8 mouse cellular contexts compared by ENCODE assay signal in genomic region chr11:100408076-100408834, GRCm38 (mm10). TPM values are rescaled to one million over a fixed set of nuclear protein-coding genes. Genes with fewer than 3 reads are reported as not detected.
DNase-seq lines count a peak whose midpoint lies in the region; ATAC-seq and TF ChIP-seq lines count a peak whose summit lies in the region.

No protein-coding gene starts in this region.

- no peak overlapping the region for H3K27ac ChIP-seq in bone marrow macrophage, adult 2 months (ENCODE audit: insufficient read depth, low read depth, low read length)
- no peak overlapping the region for H3K27ac ChIP-seq in forebrain, embryonic 14.5 days (ENCODE audit: low read depth, low read length)
- H3K27ac ChIP-seq in hindbrain, postnatal 0 days: no peak overlapping the region
- H3K27ac ChIP-seq in liver, embryonic 13.5 days: no peak overlapping the region

- TF ChIP-seq CTCF in bone marrow macrophage, adult 2 months (IDR thresholded peaks at IDR 0.05; ENCODE audit: low read depth, low read length): peak; percentile 79
- TF ChIP-seq CTCF in hindbrain, postnatal 0 days (IDR thresholded peaks at IDR 0.05; ENCODE audit: low read depth): peak; percentile 77

- no peak overlapping the region for H3K9ac ChIP-seq in forebrain, embryonic 14.5 days (ENCODE audit: low read length)
- H3K9ac ChIP-seq in hindbrain, postnatal 0 days (replicated peaks; ENCODE audit: low read length): no peak overlapping the region
- no peak overlapping the region for H3K9ac ChIP-seq in liver, embryonic 13.5 days

- TF ChIP-seq POLR2A in bone marrow macrophage, adult 2 months (IDR thresholded peaks at IDR 0.05; ENCODE audit: borderline replicate concordance, low read depth, low read length): no peak

- no peak overlapping the region for H3K4me2 ChIP-seq in forebrain, embryonic 14.5 days (ENCODE audit: low read length)
- no peak overlapping the region for H3K4me2 ChIP-seq in hindbrain, postnatal 0 days (ENCODE audit: low read depth, low read length)
- no peak overlapping the region for H3K4me2 ChIP-seq in liver, embryonic 13.5 days

- H3K4me3 ChIP-seq in bone marrow macrophage, adult 2 months (ENCODE audit: insufficient read depth, low read length): no peak overlapping the region
- no peak overlapping the region for H3K4me3 ChIP-seq in forebrain, embryonic 14.5 days (ENCODE audit: low read depth, low read length)
- no peak overlapping the region for H3K4me3 ChIP-seq in hindbrain, postnatal 0 days (ENCODE audit: low read length)
- no peak overlapping the region for H3K4me3 ChIP-seq in liver, embryonic 13.5 days (replicated peaks)

- ATAC-seq in forebrain, embryonic 14.5 days: no peak
- ATAC-seq in hindbrain, postnatal 0 days: 0 out of 2 replicates have a peak, but pooled peaks have one; percentile 46
- ATAC-seq in liver, embryonic 13.5 days (ENCODE audit: low read depth): no peak

- 46% methylated on average over 10 of the region's 10 CpGs for WGBS in forebrain, embryonic 14.5 days
- WGBS in hindbrain, postnatal 0 days: 42% methylated on average over 10 of the region's 10 CpGs
- WGBS in liver, embryonic 13.5 days (ENCODE audit: insufficient replicate concordance): 32% methylated on average over 10 of the region's 10 CpGs

- no peaks in the 10 kb centered on the region for H3K27me3 ChIP-seq in forebrain, embryonic 14.5 days (replicated peaks; ENCODE audit: control insufficient read depth, insufficient read depth, low read length)
- no peaks in the 10 kb centered on the region for H3K27me3 ChIP-seq in hindbrain, postnatal 0 days (ENCODE audit: insufficient read depth, low read length)
- H3K27me3 ChIP-seq in liver, embryonic 13.5 days: peaks cover 11% of the 10 kb centered on the region

- H3K9me3 ChIP-seq in forebrain, embryonic 14.5 days (replicated peaks; ENCODE audit: control insufficient read depth, low read length): no peaks in the 10 kb centered on the region
- no peaks in the 10 kb centered on the region for H3K9me3 ChIP-seq in hindbrain, postnatal 0 days (ENCODE audit: low read length)
- no peaks in the 10 kb centered on the region for H3K9me3 ChIP-seq in liver, embryonic 13.5 days (replicated peaks)

- peaks cover 6% of the 10 kb centered on the region; the same call in 1 of the 2 replicates for H3K36me3 ChIP-seq in forebrain, embryonic 14.5 days (ENCODE audit: control insufficient read depth, insufficient read depth, low read length)
- H3K36me3 ChIP-seq in hindbrain, postnatal 0 days (ENCODE audit: insufficient read depth, low read length): no peaks in the 10 kb centered on the region; the same call in 1 of the 2 replicates
- H3K36me3 ChIP-seq in liver, embryonic 13.5 days: no peaks in the 10 kb centered on the region

- DNase-seq in adrenal gland, adult (ENCODE audit: inconsistent age in 2 of 2, low spot score in 1 of 2): peak; percentile 72 to 89
- DNase-seq in adrenal gland, adult 8-10 months: no peak
- peak; percentile 73 for DNase-seq in 416B (ENCODE audit: low read depth)
- peak; percentile 73 for DNase-seq in forebrain, embryonic 14.5 days (ENCODE audit: low spot score)
- DNase-seq in hindbrain, postnatal 0 days (ENCODE audit: low spot score): peak; percentile 72
- DNase-seq in liver, embryonic 13.5 days: peak; percentile 29
- peak; percentile 45 to 76 for DNase-seq in spleen, postnatal 4 days (ENCODE audit: low spot score in 2 of 2)

- H3K4me1 ChIP-seq in bone marrow macrophage, adult 2 months (ENCODE audit: control insufficient read depth, insufficient read depth, low read length): no peaks in the 10 kb centered on the region
- no peaks in the 10 kb centered on the region for H3K4me1 ChIP-seq in forebrain, embryonic 14.5 days (ENCODE audit: control insufficient read depth, insufficient read depth, low read length)
- H3K4me1 ChIP-seq in hindbrain, postnatal 0 days (ENCODE audit: insufficient read depth, low read length): peaks cover 6% of the 10 kb centered on the region
- H3K4me1 ChIP-seq in liver, embryonic 13.5 days (replicated peaks): peaks cover 10% of the 10 kb centered on the region

RNA-seq across cellular contexts. Expression of gene P3h4, which starts 6.4 kb away (rescaled TPM):
- total RNA-seq in adrenal gland, adult 8-10 months (2022): 10 to 100 TPM; 28.4 to 63.1 (median 42.6) TPM
- 0.67 TPM in 1 of 2 replicates, not detected in the other for polyA plus RNA-seq in bone marrow macrophage, adult 2 months (2012; ENCODE audit: insufficient read depth, insufficient read length, missing spikeins)
- 14.5 and 16.3 TPM in 2 replicates for polyA plus RNA-seq in forebrain, embryonic 14.5 days (2014; fragmentation: Nextera tagmentation; extraction: Ambion mirVana)
- 23.9 and 28.2 TPM in 2 replicates for total RNA-seq in hindbrain, postnatal 0 days (2014; rRNA removed)
- 20.7 and 22.0 TPM in 2 replicates for polyA plus RNA-seq in hindbrain, postnatal 0 days (2015; fragmentation: Nextera tagmentation; extraction: Ambion mirVana)
- polyA plus RNA-seq in liver, embryonic 13.5 days (2015; fragmentation: Nextera tagmentation; extraction: Ambion mirVana): 5.8 and 6.0 TPM in 2 replicates

RNA-seq across cellular contexts. Expression of gene Fkbp10, which starts 7.2 kb away (rescaled TPM):
- 10 to 100 TPM; 15.4 to 57.8 (median 31.3) TPM for total RNA-seq in adrenal gland, adult 8-10 months (2022)
- polyA plus RNA-seq in bone marrow macrophage, adult 2 months (2012; ENCODE audit: insufficient read depth, insufficient read length, missing spikeins): 1.3 and 1.6 TPM in 2 replicates
- 16.1 and 20.8 TPM in 2 replicates for polyA plus RNA-seq in forebrain, embryonic 14.5 days (2014; fragmentation: Nextera tagmentation; extraction: Ambion mirVana)
- total RNA-seq in hindbrain, postnatal 0 days (2014; rRNA removed): 34.6 and 41.1 TPM in 2 replicates
- polyA plus RNA-seq in hindbrain, postnatal 0 days (2015; fragmentation: Nextera tagmentation; extraction: Ambion mirVana): 27.0 and 27.4 TPM in 2 replicates
- 11.8 and 13.1 TPM in 2 replicates for polyA plus RNA-seq in liver, embryonic 13.5 days (2015; fragmentation: Nextera tagmentation; extraction: Ambion mirVana)

RNA-seq across cellular contexts. Expression of gene Jup, which starts 10.7 kb away (rescaled TPM):
- total RNA-seq in adrenal gland, adult 8-10 months (2022): 100 to 1,000 TPM in 1 of 4 experiments, 10 to 100 TPM in 3; 57.5 to 101 (median 82.0) TPM
- polyA plus RNA-seq in bone marrow macrophage, adult 2 months (2012; ENCODE audit: insufficient read depth, insufficient read length, missing spikeins): 7.3 and 15.0 TPM in 2 replicates
- polyA plus RNA-seq in forebrain, embryonic 14.5 days (2014; fragmentation: Nextera tagmentation; extraction: Ambion mirVana): 33.3 and 50.8 TPM in 2 replicates
- total RNA-seq in hindbrain, postnatal 0 days (2014; rRNA removed): 105 and 119 TPM in 2 replicates
- 42.7 and 49.8 TPM in 2 replicates for polyA plus RNA-seq in hindbrain, postnatal 0 days (2015; fragmentation: Nextera tagmentation; extraction: Ambion mirVana)
- polyA plus RNA-seq in liver, embryonic 13.5 days (2015; fragmentation: Nextera tagmentation; extraction: Ambion mirVana): 13.2 and 15.5 TPM in 2 replicates

RNA-seq across cellular contexts. Expression of gene Nt5c3b, which starts 33.4 kb away (rescaled TPM):
- total RNA-seq in adrenal gland, adult 8-10 months (2022): 10 to 100 TPM; 49.7 to 76.8 (median 68.5) TPM
- 13.0 and 17.6 TPM in 2 replicates for polyA plus RNA-seq in bone marrow macrophage, adult 2 months (2012; ENCODE audit: insufficient read depth, insufficient read length, missing spikeins)
- polyA plus RNA-seq in forebrain, embryonic 14.5 days (2014; fragmentation: Nextera tagmentation; extraction: Ambion mirVana): 99.6 and 109 TPM in 2 replicates
- 59.2 and 61.7 TPM in 2 replicates for total RNA-seq in hindbrain, postnatal 0 days (2014; rRNA removed)
- polyA plus RNA-seq in hindbrain, postnatal 0 days (2015; fragmentation: Nextera tagmentation; extraction: Ambion mirVana): 106 and 108 TPM in 2 replicates
- 25.1 and 27.6 TPM in 2 replicates for polyA plus RNA-seq in liver, embryonic 13.5 days (2015; fragmentation: Nextera tagmentation; extraction: Ambion mirVana)

RNA-seq across cellular contexts. Expression of gene Klhl10, which starts 33.5 kb away (rescaled TPM):
- total RNA-seq in adrenal gland, adult 8-10 months (2022): 1 to 10 TPM in 3 of 4 experiments, under 1 TPM in 1; 0.99 to 2.3 (median 1.5) TPM
- polyA plus RNA-seq in bone marrow macrophage, adult 2 months (2012; ENCODE audit: insufficient read depth, insufficient read length, missing spikeins): not detected in 2 replicates
- 0.59 and 0.71 TPM in 2 replicates for polyA plus RNA-seq in forebrain, embryonic 14.5 days (2014; fragmentation: Nextera tagmentation; extraction: Ambion mirVana)
- total RNA-seq in hindbrain, postnatal 0 days (2014; rRNA removed): 0.40 and 0.42 TPM in 2 replicates
- 0.39 and 0.84 TPM in 2 replicates for polyA plus RNA-seq in hindbrain, postnatal 0 days (2015; fragmentation: Nextera tagmentation; extraction: Ambion mirVana)
- 0.08 and 0.24 TPM in 2 replicates for polyA plus RNA-seq in liver, embryonic 13.5 days (2015; fragmentation: Nextera tagmentation; extraction: Ambion mirVana)
